Mouse (Mus musculus): ENCODE data around the gene Nfatc3. TPM values are rescaled to one million over a fixed set of nuclear protein-coding genes. Genes with fewer than 3 reads are reported as not detected.

Nfatc3 gene
- polyA plus RNA-seq, 1 experiment: 31.9 TPM

DNA sequence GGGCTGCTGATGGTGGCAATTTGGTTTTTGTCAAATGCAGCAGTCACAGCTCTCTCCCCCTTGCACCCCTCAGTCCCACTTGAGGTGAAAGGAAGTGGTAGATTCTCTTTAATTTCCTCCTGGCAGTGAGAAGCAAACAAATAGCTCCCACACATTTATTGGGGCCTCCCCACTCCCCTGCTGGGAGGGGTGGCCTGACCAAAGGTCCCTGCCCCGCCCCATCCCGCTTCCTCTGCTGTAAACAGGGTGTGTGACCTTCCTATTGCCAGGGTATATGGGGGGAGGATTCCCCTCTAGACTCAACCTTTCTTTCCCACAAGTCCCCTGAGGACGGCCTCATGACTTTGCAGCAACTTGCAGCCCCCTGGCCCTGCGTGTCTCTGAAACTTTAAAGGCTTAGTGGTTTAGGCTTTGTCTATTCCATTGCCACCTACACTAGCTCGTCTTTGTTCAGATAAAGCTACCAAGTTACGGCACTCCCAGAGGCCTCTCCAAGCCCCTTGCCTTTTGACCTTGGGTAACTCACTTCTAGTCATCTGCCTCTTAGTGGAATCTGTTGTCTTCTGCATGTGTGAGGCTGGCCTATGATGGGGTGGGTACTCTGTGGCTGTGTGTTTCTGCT lies 4.3 kb upstream of the Nfatc3 start:
- Histone ChIP-seq H3K4me1 (ENCODE audit: control insufficient read depth, insufficient read depth, low read length) (peaks cover 31% of the 10 kb centered on the region), H3K27ac (ENCODE audit: insufficient read depth, low read depth, low read length) (no peak overlapping the region), H3K4me3 (ENCODE audit: insufficient read depth, low read length) (no peak overlapping the region)
- TF ChIP-seq POLR2A (IDR thresholded peaks at IDR 0.05; ENCODE audit: borderline replicate concordance, low read depth, low read length) (no peak), CTCF (IDR thresholded peaks at IDR 0.05; ENCODE audit: low read depth, low read length) (no peak)

DNA sequence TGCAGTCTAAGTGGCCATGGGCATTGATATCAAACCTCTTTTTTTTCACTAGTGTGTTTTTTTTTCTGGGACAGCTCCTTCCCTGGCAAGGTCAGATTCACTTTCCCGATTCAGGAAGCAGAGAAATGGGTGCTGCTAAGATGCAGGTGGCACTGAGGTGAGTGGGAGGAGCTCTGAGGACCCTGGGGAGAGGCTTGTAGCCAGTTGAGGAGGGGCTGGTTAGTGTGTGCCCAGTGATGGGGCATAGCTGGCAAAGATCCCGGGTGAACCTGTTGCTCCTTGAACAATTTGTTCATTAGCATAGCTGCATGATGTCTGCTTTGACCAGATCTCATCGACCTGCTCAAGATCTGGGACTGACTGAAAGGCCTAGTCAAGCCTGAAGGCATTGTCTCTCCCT lies 3.6 kb upstream of the Nfatc3 start:
- no peak for TF ChIP-seq CTCF (IDR thresholded peaks at IDR 0.05; ENCODE audit: low read depth, low read length)
- no peak for TF ChIP-seq POLR2A (IDR thresholded peaks at IDR 0.05; ENCODE audit: borderline replicate concordance, low read depth, low read length)
- Histone ChIP-seq H3K4me3 (ENCODE audit: insufficient read depth, low read length) (no peak overlapping the region), H3K4me1 (ENCODE audit: control insufficient read depth, insufficient read depth, low read length) (peaks cover 31% of the 10 kb centered on the region), H3K27ac (ENCODE audit: insufficient read depth, low read depth, low read length) (no peak overlapping the region)

DNA sequence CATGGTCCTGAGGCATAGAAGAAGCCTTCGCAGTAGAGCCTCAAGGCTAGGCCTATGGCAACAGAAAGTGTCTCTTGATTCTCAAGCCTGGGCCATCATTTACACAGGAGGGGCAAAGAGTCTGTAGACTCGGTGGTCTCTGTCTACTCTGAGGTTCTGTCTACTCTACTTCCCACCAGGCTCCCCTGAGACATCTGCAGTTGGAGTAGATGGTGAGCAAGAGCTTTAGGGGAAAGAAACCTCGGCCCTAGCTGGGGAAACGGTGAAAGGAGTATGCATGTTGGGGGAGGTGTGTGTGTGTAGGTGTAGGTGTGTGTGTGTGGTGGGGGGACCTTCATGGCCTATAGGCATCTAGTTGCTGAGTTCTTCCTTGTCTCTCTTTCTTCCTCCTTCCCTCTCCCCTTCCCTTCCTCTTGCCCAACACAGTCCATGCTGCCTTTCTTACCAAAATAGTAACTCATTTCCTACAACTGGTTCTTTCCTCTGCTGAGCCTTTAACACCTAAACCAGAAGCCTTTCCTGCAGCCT lies 2.1 kb upstream of the Nfatc3 start:
- Histone ChIP-seq H3K4me3 (ENCODE audit: insufficient read depth, low read length) (no peak overlapping the region), H3K27ac (ENCODE audit: insufficient read depth, low read depth, low read length) (peak overlapping the region; percentile 5; the same call in 1 of the 2 replicates), H3K4me1 (ENCODE audit: control insufficient read depth, insufficient read depth, low read length) (peaks cover 31% of the 10 kb centered on the region)
- no peak for TF ChIP-seq POLR2A (IDR thresholded peaks at IDR 0.05; ENCODE audit: borderline replicate concordance, low read depth, low read length)
- no peak for TF ChIP-seq CTCF (IDR thresholded peaks at IDR 0.05; ENCODE audit: low read depth, low read length)

DNA sequence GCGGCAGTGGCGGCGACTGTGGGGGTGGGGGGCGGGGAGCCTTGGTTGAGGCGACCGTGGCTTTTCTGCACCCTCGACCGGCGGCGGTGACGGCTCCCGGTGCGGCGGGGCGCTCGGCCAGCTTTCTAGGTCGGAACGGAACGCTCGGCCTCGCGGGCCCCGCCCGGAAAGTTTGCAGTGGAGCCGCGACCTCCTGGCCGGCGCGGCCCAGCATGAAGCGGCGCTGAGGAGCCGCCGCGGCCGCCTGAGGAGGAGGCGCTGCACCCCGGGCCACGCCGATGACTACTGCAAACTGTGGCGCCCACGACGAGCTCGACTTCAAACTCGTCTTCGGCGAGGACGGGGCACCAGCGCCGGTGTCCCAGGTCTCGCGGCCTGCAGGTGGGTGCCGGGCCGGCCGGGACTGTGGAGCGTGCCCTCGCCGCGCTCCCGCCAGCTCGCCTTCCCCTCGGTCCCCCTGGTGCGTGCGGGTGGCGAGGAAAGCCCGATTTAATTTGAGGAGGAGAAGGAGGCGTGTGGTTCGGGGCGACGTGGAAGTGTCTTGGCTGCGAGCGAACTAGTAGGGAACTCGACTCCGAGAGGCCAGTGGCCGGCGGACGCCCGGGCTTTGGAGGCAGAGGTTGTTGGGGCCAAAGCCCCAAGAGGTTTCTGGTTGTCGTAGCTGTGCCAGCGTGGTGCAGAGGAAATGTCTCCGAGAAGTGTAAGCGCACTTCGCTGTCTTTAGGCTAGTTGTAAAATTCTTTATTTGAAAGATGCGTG lies 1.2 kb downstream of the Nfatc3 start:
- Histone ChIP-seq H3K4me3 (ENCODE audit: insufficient read depth, low read length) (peak overlapping the region; percentile 78), H3K4me1 (ENCODE audit: control insufficient read depth, insufficient read depth, low read length) (peaks cover 30% of the 10 kb centered on the region), H3K27ac (ENCODE audit: insufficient read depth, low read depth, low read length) (peak overlapping the region; percentile 85)
- no peak for TF ChIP-seq POLR2A (IDR thresholded peaks at IDR 0.05; ENCODE audit: borderline replicate concordance, low read depth, low read length)
- TF ChIP-seq CTCF (IDR thresholded peaks at IDR 0.05; ENCODE audit: low read depth, low read length): no peak

DNA sequence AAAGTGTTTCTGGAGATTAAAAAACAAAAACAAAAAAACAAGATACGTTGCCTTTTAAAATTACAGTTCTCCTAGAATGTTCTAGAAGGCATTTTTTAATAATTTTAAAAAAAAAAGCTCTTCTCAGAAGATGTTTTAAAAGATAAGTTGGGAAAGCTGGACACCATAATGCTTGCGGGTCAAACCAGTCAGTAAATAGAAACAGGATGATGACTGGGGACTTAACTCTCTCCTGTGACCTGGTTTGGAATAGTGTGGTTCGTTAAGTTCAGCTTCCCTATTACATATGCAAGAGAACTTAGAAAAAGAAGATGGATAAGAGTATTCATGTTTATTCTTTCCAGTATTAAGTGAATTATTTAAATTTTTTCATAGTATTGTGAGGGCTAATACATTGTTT lies 1.9 kb downstream of the Nfatc3 start:
- peak overlapping the region; percentile 85; the same call in 1 of the 2 replicates for H3K27ac ChIP-seq (ENCODE audit: insufficient read depth, low read depth, low read length)
- peaks cover 33% of the 10 kb centered on the region for H3K4me1 ChIP-seq (ENCODE audit: control insufficient read depth, insufficient read depth, low read length)
- H3K4me3 ChIP-seq (ENCODE audit: insufficient read depth, low read length): peak overlapping the region; percentile 51
- TF ChIP-seq POLR2A (IDR thresholded peaks at IDR 0.05; ENCODE audit: borderline replicate concordance, low read depth, low read length): no peak
- no peak for TF ChIP-seq CTCF (IDR thresholded peaks at IDR 0.05; ENCODE audit: low read depth, low read length)

DNA sequence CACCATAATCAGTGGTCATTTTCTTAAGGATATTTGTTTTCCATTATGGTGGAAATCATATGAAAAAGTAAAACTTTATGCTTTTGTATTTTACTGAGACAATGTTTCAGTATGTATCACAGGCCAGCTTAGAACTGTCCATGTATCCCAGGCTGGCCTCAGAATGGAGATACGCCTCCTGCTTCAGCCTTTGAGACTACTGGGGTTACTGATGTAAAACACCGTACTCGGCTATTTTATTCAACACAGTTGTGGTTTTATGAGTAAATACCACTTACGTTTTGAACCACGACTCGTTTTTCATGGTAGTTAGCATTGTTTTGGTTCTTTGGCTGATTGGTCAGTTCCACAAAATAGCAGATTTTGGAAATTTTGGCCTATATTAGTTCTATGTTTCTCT lies 3.0 kb downstream of the Nfatc3 start:
- peaks cover 26% of the 10 kb centered on the region for H3K4me1 ChIP-seq (ENCODE audit: control insufficient read depth, insufficient read depth, low read length)
- no peak for TF ChIP-seq POLR2A (IDR thresholded peaks at IDR 0.05; ENCODE audit: borderline replicate concordance, low read depth, low read length)
- no peak for TF ChIP-seq CTCF (IDR thresholded peaks at IDR 0.05; ENCODE audit: low read depth, low read length)
- peak overlapping the region; percentile 35; the same call in 1 of the 2 replicates for H3K4me3 ChIP-seq (ENCODE audit: insufficient read depth, low read length)
- H3K27ac ChIP-seq (ENCODE audit: insufficient read depth, low read depth, low read length): no peak overlapping the region

DNA sequence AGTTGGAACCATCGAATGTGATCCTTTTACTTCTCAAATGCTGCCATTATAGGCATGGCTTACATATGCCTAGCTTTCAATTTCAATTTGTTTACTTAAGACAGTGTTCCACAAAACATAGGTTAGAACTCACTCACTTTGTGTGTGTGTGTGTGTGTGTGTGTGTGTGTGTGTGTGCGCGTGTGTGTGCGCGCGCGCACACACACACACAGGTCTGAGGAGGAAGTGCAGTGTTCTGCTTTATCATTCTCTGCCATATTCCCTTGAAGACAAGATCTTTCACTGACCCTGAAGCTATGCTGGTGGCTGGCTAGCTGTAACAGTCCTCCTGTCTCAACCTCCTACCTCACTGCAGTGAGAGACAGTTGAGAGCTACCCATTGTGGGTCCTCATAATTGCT lies 4.4 kb downstream of the Nfatc3 start:
- Histone ChIP-seq H3K4me1 (ENCODE audit: control insufficient read depth, insufficient read depth, low read length) (peaks cover 14% of the 10 kb centered on the region), H3K27ac (ENCODE audit: insufficient read depth, low read depth, low read length) (no peak overlapping the region), H3K4me3 (ENCODE audit: insufficient read depth, low read length) (no peak overlapping the region)
- TF ChIP-seq CTCF (IDR thresholded peaks at IDR 0.05; ENCODE audit: low read depth, low read length): no peak
- no peak for TF ChIP-seq POLR2A (IDR thresholded peaks at IDR 0.05; ENCODE audit: borderline replicate concordance, low read depth, low read length)

DNA sequence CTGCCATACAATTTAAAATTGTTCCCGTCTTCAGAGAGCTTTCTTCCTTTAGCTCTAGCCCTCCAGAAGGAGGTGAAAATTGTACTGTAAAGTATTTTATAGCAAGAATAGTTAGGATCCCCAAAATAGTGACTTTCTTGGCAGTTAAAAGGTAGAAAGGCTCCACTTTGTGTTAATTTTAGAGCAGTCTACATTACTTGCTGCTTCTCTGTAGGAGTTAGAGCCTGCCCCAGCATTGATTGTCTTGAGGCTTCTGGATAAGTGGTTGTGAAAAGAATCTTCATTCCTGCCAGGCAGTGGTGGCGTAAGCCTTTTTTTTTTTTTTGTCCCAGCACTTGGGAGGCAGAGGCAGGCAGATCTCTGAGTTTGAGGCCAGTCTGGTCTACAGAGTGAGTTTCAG lies 8.1 kb downstream of the Nfatc3 start:
- TF ChIP-seq POLR2A (IDR thresholded peaks at IDR 0.05; ENCODE audit: borderline replicate concordance, low read depth, low read length) (no peak), CTCF (IDR thresholded peaks at IDR 0.05; ENCODE audit: low read depth, low read length) (no peak)
- H3K4me1 ChIP-seq (ENCODE audit: control insufficient read depth, insufficient read depth, low read length): peaks cover 12% of the 10 kb centered on the region
- no peak overlapping the region for H3K4me3 ChIP-seq (ENCODE audit: insufficient read depth, low read length)

DNA sequence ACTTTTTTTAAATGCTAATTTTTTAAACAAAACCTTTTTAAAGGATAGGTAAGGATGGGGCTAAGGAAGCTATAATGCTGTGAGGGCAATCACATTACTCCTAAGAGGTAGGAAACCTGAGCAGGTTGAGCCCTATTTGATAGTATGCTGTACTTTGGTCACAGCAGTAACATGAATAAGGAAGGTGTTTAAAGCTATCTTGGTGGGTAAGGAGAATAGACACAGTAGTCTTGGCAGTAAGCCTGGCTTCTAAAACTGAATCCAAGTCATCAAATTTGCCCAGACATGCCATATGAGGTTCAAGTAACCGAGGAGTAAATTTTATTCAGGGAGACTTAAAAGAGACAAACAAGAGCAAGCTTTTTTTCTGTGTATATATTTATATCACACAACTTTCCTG lies 10.9 kb downstream of the Nfatc3 start:
- TF ChIP-seq POLR2A (IDR thresholded peaks at IDR 0.05; ENCODE audit: borderline replicate concordance, low read depth, low read length): no peak
- TF ChIP-seq CTCF (IDR thresholded peaks at IDR 0.05; ENCODE audit: low read depth, low read length): no peak
- Histone ChIP-seq H3K27ac (ENCODE audit: insufficient read depth, low read depth, low read length) (no peak overlapping the region), H3K4me1 (ENCODE audit: control insufficient read depth, insufficient read depth, low read length) (peaks cover 6% of the 10 kb centered on the region), H3K4me3 (ENCODE audit: insufficient read depth, low read length) (no peak overlapping the region)

More for the DNA sequence above, 8.1 kb downstream of the Nfatc3 start:
- H3K27ac ChIP-seq (ENCODE audit: insufficient read depth, low read depth, low read length): no peak overlapping the region

DNA sequence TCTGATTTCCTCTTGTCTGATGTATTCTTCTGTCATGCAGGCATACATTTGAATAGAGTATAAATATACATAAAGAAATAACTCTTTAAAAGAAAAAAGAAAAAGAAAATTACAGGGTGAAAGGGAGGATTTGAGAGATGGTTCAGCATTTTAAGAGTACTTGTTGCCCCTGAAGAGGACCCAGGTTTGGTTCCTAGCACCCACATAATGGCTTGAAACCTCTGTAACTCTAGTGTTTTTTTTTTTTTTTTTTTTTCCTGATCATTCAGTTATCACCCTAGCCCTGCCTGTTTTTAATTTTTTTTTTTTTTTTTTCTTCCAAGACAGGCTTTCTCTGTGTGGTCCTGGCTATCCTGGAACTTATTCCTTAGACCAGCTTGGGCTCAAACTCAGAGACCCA lies 13.5 kb downstream of the Nfatc3 start:
- TF ChIP-seq CTCF (IDR thresholded peaks at IDR 0.05; ENCODE audit: low read depth, low read length) (no peak), POLR2A (IDR thresholded peaks at IDR 0.05; ENCODE audit: borderline replicate concordance, low read depth, low read length) (no peak)
- H3K4me3 ChIP-seq (ENCODE audit: insufficient read depth, low read length): no peak overlapping the region
- peaks cover 4% of the 10 kb centered on the region for H3K4me1 ChIP-seq (ENCODE audit: control insufficient read depth, insufficient read depth, low read length)
- no peak overlapping the region for H3K27ac ChIP-seq (ENCODE audit: insufficient read depth, low read depth, low read length)

All from bone marrow macrophage, adult 2 months (primary cell).